Mouse (Mus musculus) intestine, embryonic 14.5 days (tissue): Measurements from ENCODE around the gene Hes3. TPM values are rescaled to one million over a fixed set of nuclear protein-coding genes. Genes with fewer than 3 reads are reported as not detected.

Experiments
- ATAC-seq: fragments of 200-750 bp; cut with Nextera tagmentation; replicated peaks from 2 replicates; pipeline ENCODE4 v1.8.0; 2017; ENCODE audit warnings: low read depth, moderate number of reproducible peaks, moderate TSS enrichment, moderate library complexity; ENCODE audit not compliant: low FRiP score, low TSS enrichment
- DNase-seq: peaks from one replicate; pipeline ENCODE4 v3.0.0-alpha.2; 2018; ENCODE audit warnings: low spot score
- H3K27ac ChIP-seq: fragments of 300-500 bp; sonication (generic); 2 replicates; pipeline ENCODE4 v1.5.1; 2014; ENCODE audit warnings: low read depth, mild to moderate bottlenecking, control low read depth
- H3K27me3 ChIP-seq: fragments of 300-500 bp; sonication (generic); replicated peaks from 2 replicates; pipeline ENCODE4 v1.6.1; 2014; ENCODE audit warnings: low read length, control low read depth; ENCODE audit not compliant: control insufficient read depth, insufficient read depth
- H3K36me3 ChIP-seq: fragments of 300-500 bp; sonication (generic); 2 replicates; pipeline ENCODE4 v1.6.1; 2014; ENCODE audit warnings: low read length, control low read depth; ENCODE audit not compliant: control insufficient read depth, insufficient read depth
- H3K4me1 ChIP-seq: fragments of 300-500 bp; sonication (generic); replicated peaks from 2 replicates; pipeline ENCODE4 v1.6.1; 2014; ENCODE audit warnings: low read length, control low read depth, mixed read lengths; ENCODE audit not compliant: control insufficient read depth, insufficient read depth
- H3K4me2 ChIP-seq: fragments of 300-500 bp; sonication (generic); 2 replicates; pipeline ENCODE4 v1.6.1; 2014; ENCODE audit warnings: low read length
- H3K4me3 ChIP-seq: fragments of 300-500 bp; sonication (generic); 2 replicates; pipeline ENCODE4 v1.5.1; 2014; ENCODE audit warnings: low read depth, low read length, control low read depth, mixed read lengths
- H3K9ac ChIP-seq: fragments of 300-500 bp; sonication (generic); 2 replicates; pipeline ENCODE4 v1.6.1; 2014; ENCODE audit warnings: mild to moderate bottlenecking, low read length
- H3K9me3 ChIP-seq: fragments of 300-500 bp; sonication (generic); 2 replicates; pipeline ENCODE4 v1.6.1; 2016; ENCODE audit warnings: low read length, control low read depth; ENCODE audit not compliant: control insufficient read depth
- WGBS: fragments of 180-500 bp; shearing (Covaris S2); extraction: QIAGEN DNeasy Blood & Tissue Kit; methylation state at CpG from one replicate; pipeline ENCODE4 v1.1.7; 2014; 5-methylcytosine and 5-hydroxymethylcytosine counted together
- polyA plus RNA-seq: library from polyadenylated mRNA; unstranded; fragments of >200 nt; fragmentation: Nextera tagmentation; extraction: Ambion mirVana; gene quantifications from 2 replicates; pipeline ENCODE4 v1.2.1, GENCODE M21; 2014

Hes3 gene
- polyA plus RNA-seq, 1 experiment from 2014 or later, result not detected

DNA sequence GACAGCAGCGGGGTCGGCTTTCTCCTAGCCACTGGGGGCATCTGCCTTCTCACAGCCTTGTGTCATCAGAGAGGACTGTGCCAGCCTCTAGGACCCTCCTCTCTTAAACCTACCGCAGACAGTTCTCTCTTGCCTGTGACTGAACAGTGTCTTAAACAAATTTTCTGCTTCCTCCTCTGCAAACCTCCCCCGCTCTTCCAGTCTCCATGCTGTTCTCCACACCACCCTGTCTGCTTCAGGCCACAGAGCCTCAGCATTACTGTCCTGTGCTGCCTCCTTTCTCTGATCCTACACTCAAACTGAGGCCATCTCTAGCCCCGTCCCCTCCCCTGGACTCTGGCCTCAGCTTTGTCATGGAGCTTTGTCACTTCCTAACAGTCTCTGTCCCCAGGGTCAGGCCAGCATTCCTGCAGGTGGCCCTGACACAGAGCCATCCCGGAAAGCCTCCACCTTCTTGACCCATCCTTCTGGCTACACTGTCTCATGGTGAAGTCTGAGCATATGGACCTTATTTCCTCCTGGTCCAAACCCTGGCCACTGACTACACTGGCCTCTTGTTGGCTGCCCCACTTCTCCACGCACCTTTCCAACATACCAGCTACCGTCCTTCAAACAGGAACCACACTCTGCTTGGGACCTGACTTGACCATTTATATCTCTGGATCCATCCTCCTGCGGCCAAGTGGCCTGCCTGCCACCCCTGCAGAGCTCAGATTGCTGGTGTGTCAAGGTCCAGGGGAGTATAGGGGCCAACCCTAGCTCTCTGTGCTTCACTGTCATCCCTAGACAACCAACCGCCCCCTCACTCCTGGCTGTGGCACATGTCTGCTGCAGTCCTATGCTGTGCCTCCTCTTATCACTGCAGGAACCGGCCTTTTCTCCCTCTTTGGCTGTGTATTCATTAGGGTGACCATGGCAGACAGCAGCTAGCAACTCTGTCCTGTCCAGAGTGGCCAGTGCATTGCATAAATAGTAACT lies 46.6 kb downstream of the Hes3 start:
- H3K9me3 ChIP-seq, result no peaks in the 10 kb centered on the region
- no peak overlapping the region for H3K4me3 ChIP-seq
- no peak for DNase-seq
- H3K27ac ChIP-seq, result no peak overlapping the region
- no peak overlapping the region for H3K4me2 ChIP-seq
- H3K9ac ChIP-seq, result no peak overlapping the region
- 81% methylated on average over 11 of the region's 11 CpGs for WGBS
- no peaks in the 10 kb centered on the region for H3K4me1 ChIP-seq
- no peaks in the 10 kb centered on the region; the same call in 1 of the 2 replicates for H3K36me3 ChIP-seq
- no peaks in the 10 kb centered on the region for H3K27me3 ChIP-seq
- no peak for ATAC-seq

DNA sequence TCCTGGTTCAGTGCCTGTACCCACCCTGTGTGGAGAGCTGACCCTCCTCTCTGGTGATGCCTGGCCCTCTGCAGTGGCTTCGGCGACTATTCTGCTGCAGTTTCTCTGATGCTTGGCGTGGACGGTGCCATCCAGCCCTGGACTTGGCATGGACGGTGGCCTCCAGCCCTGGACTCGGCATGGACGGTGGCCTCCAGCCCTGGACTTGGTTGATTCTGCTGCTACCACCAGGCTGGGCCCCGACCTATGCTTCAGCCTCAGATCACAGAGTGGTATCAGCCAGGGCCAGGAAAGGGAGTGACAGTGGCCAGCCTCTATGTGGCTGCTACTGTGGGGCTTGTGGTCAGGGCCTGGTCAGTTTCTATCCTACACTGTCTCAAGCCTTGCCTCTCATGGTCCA lies 47.5 kb downstream of the Hes3 start:
- WGBS, result 95% methylated on average over 8 of the region's 8 CpGs
- ATAC-seq, result no peak
- no peak overlapping the region for H3K4me2 ChIP-seq
- H3K4me1 ChIP-seq, result no peaks in the 10 kb centered on the region
- H3K9ac ChIP-seq, result no peak overlapping the region
- no peaks in the 10 kb centered on the region for H3K9me3 ChIP-seq
- no peaks in the 10 kb centered on the region; the same call in 1 of the 2 replicates for H3K36me3 ChIP-seq
- H3K27ac ChIP-seq, result no peak overlapping the region
- no peaks in the 10 kb centered on the region for H3K27me3 ChIP-seq
- no peak for DNase-seq
- no peak overlapping the region for H3K4me3 ChIP-seq

DNA sequence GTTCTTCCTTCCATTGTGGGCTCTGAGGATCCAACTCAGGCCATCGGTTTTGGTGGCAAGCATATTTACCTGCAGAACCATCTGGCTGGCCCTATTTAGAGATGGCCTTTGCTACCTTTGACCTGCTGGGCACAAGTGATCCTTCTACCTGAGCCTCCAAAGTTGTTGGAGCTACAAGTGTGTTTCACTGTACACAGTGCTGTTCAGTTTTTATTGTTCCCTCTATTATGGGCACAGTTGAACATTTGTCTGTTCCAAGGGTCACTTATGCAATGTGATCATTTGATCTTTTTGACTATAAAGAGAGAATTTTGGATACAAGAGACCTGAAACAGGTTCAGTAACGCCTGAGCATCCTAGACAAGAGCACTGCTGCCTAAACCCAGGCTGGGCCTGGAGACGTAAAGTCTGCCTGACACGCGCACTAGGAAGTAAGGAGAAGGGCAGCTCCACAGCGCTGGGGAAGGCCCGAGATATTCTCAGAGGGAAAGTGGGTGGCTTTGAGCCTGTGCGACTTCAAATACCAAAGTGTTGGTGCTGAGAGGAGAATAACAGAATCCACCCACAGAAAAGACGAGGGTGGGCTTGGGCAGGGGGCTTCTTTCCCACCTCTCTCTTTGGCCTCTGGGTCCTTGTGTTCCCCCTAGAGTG lies 48.1 kb downstream of the Hes3 start:
- Histone ChIP-seq H3K9ac (no peak overlapping the region), H3K27ac (no peak overlapping the region), H3K27me3 (no peaks in the 10 kb centered on the region), H3K4me1 (no peaks in the 10 kb centered on the region), H3K9me3 (no peaks in the 10 kb centered on the region), H3K4me2 (no peak overlapping the region), H3K4me3 (no peak overlapping the region), H3K36me3 (no peaks in the 10 kb centered on the region; the same call in 1 of the 2 replicates)
- DNase-seq (no peak), ATAC-seq (no peak)
- 84% methylated on average over 9 of the region's 9 CpGs for WGBS

DNA sequence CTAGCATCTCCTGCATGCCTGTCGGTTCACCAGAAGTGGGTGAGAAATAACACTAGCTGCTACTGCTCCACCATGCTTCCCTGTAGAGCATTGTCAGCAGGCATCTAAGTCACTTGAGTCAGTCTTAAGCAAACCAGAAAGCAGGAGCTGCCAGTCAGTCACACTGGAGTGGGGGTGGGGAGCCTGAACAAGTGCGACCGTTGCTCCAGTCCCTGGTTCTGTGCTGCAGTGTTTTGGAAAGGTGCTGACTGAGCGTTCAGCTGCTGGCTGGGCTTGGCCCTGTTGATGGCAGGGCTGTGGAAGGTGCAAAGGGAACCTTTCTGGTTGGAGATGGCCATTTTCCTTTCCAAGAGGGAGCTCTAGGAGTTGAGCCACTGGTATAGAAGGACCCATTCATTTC lies 51.5 kb downstream of the Hes3 start:
- DNase-seq (no peak), ATAC-seq (no peak)
- H3K36me3 ChIP-seq, result peaks cover 14% of the 10 kb centered on the region; the same call in 1 of the 2 replicates
- H3K4me3 ChIP-seq, result no peak overlapping the region
- no peak overlapping the region for H3K27ac ChIP-seq
- H3K27me3 ChIP-seq, result no peaks in the 10 kb centered on the region
- WGBS, result 78% methylated on average over 4 of the region's 4 CpGs
- H3K9me3 ChIP-seq, result no peaks in the 10 kb centered on the region
- no peak overlapping the region for H3K9ac ChIP-seq
- no peak overlapping the region for H3K4me2 ChIP-seq
- no peaks in the 10 kb centered on the region for H3K4me1 ChIP-seq

Other genes with a start within 250 kb of the Hes3 start
- 9.0 and 9.2 TPM in 2 replicates for gene Plekhg5, start 219.2 kb downstream of the Hes3 start, polyA plus RNA-seq
- gene Tnfrsf25, start 175.7 kb downstream of the Hes3 start, polyA plus RNA-seq, result 0.97 and 0.98 TPM in 2 replicates
- gene Espn, start 139.3 kb downstream of the Hes3 start, polyA plus RNA-seq, result 22.8 and 24.2 TPM in 2 replicates
- gene Hes2, start 132.8 kb downstream of the Hes3 start, polyA plus RNA-seq, result not detected in 2 replicates
- 61.5 and 69.7 TPM in 2 replicates for gene Acot7, start 113.5 kb downstream of the Hes3 start, polyA plus RNA-seq
- 8.2 and 9.4 TPM in 2 replicates for gene Gpr153, start 17.4 kb downstream of the Hes3 start, polyA plus RNA-seq
- 22.0 and 25.8 TPM in 2 replicates for gene Icmt, start 5.6 kb upstream of the Hes3 start, polyA plus RNA-seq
- 1.7 and 1.8 TPM in 2 replicates for gene Rnf207, start 27.3 kb upstream of the Hes3 start, polyA plus RNA-seq
- 473 and 504 TPM in 2 replicates for gene Rpl22, start 34.1 kb upstream of the Hes3 start, polyA plus RNA-seq
- gene Chd5, start 47.0 kb upstream of the Hes3 start, polyA plus RNA-seq, result 1.1 and 1.7 TPM in 2 replicates
- gene Nphp4, start 185.0 kb upstream of the Hes3 start, polyA plus RNA-seq, result 2.7 TPM in 2 replicates
- gene Kcnab2, start 186.2 kb upstream of the Hes3 start, polyA plus RNA-seq, result 3.8 TPM in 2 replicates